Mouse (Mus musculus) kidney, adult 2 months (tissue): ENCODE results near the gene Knl1. TPM values are rescaled to one million over a fixed set of nuclear protein-coding genes. Genes with fewer than 3 reads are reported as not detected.

Experiments used
- DNase-seq: peaks from one replicate; pipeline ENCODE4 v3.0.0; 2021
- H3K27ac ChIP-seq: fragments of 200-500 bp; 2 replicates; pipeline ENCODE4 v1.5.1; 2012; ENCODE audit warnings: low read depth, low read length, control low read depth, inconsistent platforms; ENCODE audit not compliant: insufficient read depth
- H3K27me3 ChIP-seq: fragments of 200-500 bp; replicated peaks from 2 replicates; pipeline ENCODE4 v1.6.1; 2012; ENCODE audit warnings: mild to moderate bottlenecking, moderate library complexity, low read length, inconsistent platforms; ENCODE audit not compliant: control insufficient read depth, insufficient read depth
- H3K36me3 ChIP-seq: fragments of 200-500 bp; 2 replicates; pipeline ENCODE4 v1.6.1; 2012; ENCODE audit warnings: mild to moderate bottlenecking, moderate library complexity, low read length, inconsistent platforms; ENCODE audit not compliant: control insufficient read depth, insufficient read depth
- H3K4me1 ChIP-seq: fragments of 200-500 bp; 2 replicates; pipeline ENCODE4 v1.6.1; 2011; ENCODE audit warnings: low read length; ENCODE audit not compliant: control insufficient read depth, insufficient read depth
- H3K4me3 ChIP-seq: fragments of 200-500 bp; 2 replicates; pipeline ENCODE4 v1.5.1; 2011; ENCODE audit warnings: mild to moderate bottlenecking, low read depth, low read length, control low read depth; ENCODE audit not compliant: insufficient read depth
- CTCF ChIP-seq: fragments of 200-500 bp; conservative IDR thresholded peaks from 2 replicates; pipeline ENCODE4 v1.5.1; 2011; ENCODE audit warnings: low read depth, mild to moderate bottlenecking, control low read depth, low read length, moderate library complexity, mixed read lengths; ENCODE audit not compliant: insufficient read depth, insufficient read length
- POLR2A ChIP-seq: fragments of 200-500 bp; IDR thresholded peaks from one replicate; pipeline ENCODE4 v1.6.1; 2011; ENCODE audit warnings: low read depth, low read length, control low read depth
- WGBS: fragments of 180-500 bp; shearing (Covaris S2); methylation state at CpG from one replicate; pipeline ENCODE4 v1.1.7; 2018; 5-methylcytosine and 5-hydroxymethylcytosine counted together
- polyA plus RNA-seq: library from polyadenylated mRNA; depleted of rRNA; stranded (reverse); fragments of >200 nt; gene quantifications from 2 replicates; pipeline ENCODE4 v1.2.3, GENCODE M21; 2012; rRNA removed

The Knl1 gene
- polyA plus RNA-seq, 1 experiment: 0.05 TPM

- no peak for DNase-seq
- TF ChIP-seq POLR2A: no peak
- TF ChIP-seq CTCF: no peak
- Histone ChIP-seq H3K27me3 (no peaks in the 10 kb centered on the region), H3K36me3 (peaks cover 10% of the 10 kb centered on the region), H3K4me3 (no peak overlapping the region), H3K27ac (no peak overlapping the region), H3K4me1 (no peaks in the 10 kb centered on the region)
- WGBS: 81% methylated on average over 6 of the region's 6 CpGs
Observed at GRCm38 (mm10) chr2:119146435-119146834, 99.5 kb downstream of the Knl1 start.

- Histone ChIP-seq H3K27me3 (no peaks in the 10 kb centered on the region), H3K27ac (no peak overlapping the region), H3K36me3 (peaks cover 10% of the 10 kb centered on the region), H3K4me3 (no peak overlapping the region), H3K4me1 (no peaks in the 10 kb centered on the region)
- TF ChIP-seq POLR2A (no peak), CTCF (no peak)
- WGBS: 72% methylated on average over 22 of the region's 22 CpGs
- DNase-seq: no peak
Observed at GRCm38 (mm10) chr2:119147160-119147678, 100.3 kb downstream of the Knl1 start.

- Histone ChIP-seq H3K4me3 (no peak overlapping the region), H3K27me3 (no peaks in the 10 kb centered on the region), H3K4me1 (no peaks in the 10 kb centered on the region), H3K27ac (no peak overlapping the region), H3K36me3 (peaks cover 10% of the 10 kb centered on the region)
- TF ChIP-seq CTCF (no peak), POLR2A (no peak)
- DNase-seq: no peak
- WGBS: 77% methylated on average over 8 of the region's 8 CpGs
Observed at GRCm38 (mm10) chr2:119147775-119148174, 100.9 kb downstream of the Knl1 start.

- H3K27ac ChIP-seq: no peak overlapping the region
- peaks cover 4% of the 10 kb centered on the region; the same call in 1 of the 2 replicates for H3K36me3 ChIP-seq
- peaks cover 6% of the 10 kb centered on the region for H3K4me1 ChIP-seq
- no peaks in the 10 kb centered on the region for H3K27me3 ChIP-seq
- 76% methylated on average over 6 of the region's 6 CpGs for WGBS
- no peak overlapping the region for H3K4me3 ChIP-seq
- DNase-seq: no peak
- no peak for TF ChIP-seq CTCF
- no peak for TF ChIP-seq POLR2A
Observed at GRCm38 (mm10) chr2:119152255-119152654, 105.3 kb downstream of the Knl1 start.

GRCm38 (mm10) chr2:119154683-119155082 is 107.8 kb downstream of the Knl1 start:
- peaks cover 6% of the 10 kb centered on the region for H3K4me1 ChIP-seq
- H3K4me3 ChIP-seq: no peak overlapping the region
- no peak for TF ChIP-seq CTCF
- TF ChIP-seq POLR2A: no peak
- H3K27ac ChIP-seq: no peak overlapping the region
- DNase-seq: no peak
- WGBS: 85% methylated on average over 2 of the region's 2 CpGs
- H3K36me3 ChIP-seq: 0 out of 2 replicates have a peak, but pooled peaks cover 1% of the 10 kb centered on the region
- H3K27me3 ChIP-seq: no peaks in the 10 kb centered on the region

Other genes with a start within 250 kb of the Knl1 start
- gene Knstrn, start 233.1 kb upstream of the Knl1 start, polyA plus RNA-seq: 0.56 and 0.61 TPM in 2 replicates
- gene Ivd, start 185.2 kb upstream of the Knl1 start, polyA plus RNA-seq: 215 and 219 TPM in 2 replicates
- 17.5 and 19.9 TPM in 2 replicates for gene Bahd1, start 146.7 kb upstream of the Knl1 start, polyA plus RNA-seq
- gene Chst14, start 120.6 kb upstream of the Knl1 start, polyA plus RNA-seq: 7.4 and 8.0 TPM in 2 replicates
- 9.5 and 11.9 TPM in 2 replicates for gene Ccdc32, start 17.7 kb upstream of the Knl1 start, polyA plus RNA-seq
- gene Rpusd2, start 12.3 kb upstream of the Knl1 start, polyA plus RNA-seq: 3.6 and 4.0 TPM in 2 replicates
- gene Rad51, start 65.7 kb downstream of the Knl1 start, polyA plus RNA-seq: 0.99 and 1.2 TPM in 2 replicates
- 23.6 and 25.9 TPM in 2 replicates for gene Rmdn3, start 109.9 kb downstream of the Knl1 start, polyA plus RNA-seq
- gene Gchfr, start 120.7 kb downstream of the Knl1 start, polyA plus RNA-seq: 124 and 144 TPM in 2 replicates
- gene Gm14137, start 127.4 kb downstream of the Knl1 start, polyA plus RNA-seq: 0.05 and 0.15 TPM in 2 replicates
- gene Zfyve19, start 161.5 kb downstream of the Knl1 start, polyA plus RNA-seq: 39.1 and 43.2 TPM in 2 replicates
- gene Dnajc17, start 161.7 kb downstream of the Knl1 start, polyA plus RNA-seq: 3.4 and 4.6 TPM in 2 replicates
- gene Ppp1r14d, start 182.8 kb downstream of the Knl1 start, polyA plus RNA-seq: 1.6 and 1.9 TPM in 2 replicates
- 86.7 and 91.1 TPM in 2 replicates for gene Spint1, start 190.2 kb downstream of the Knl1 start, polyA plus RNA-seq
- 5.9 and 7.8 TPM in 2 replicates for gene Rhov, start 224.2 kb downstream of the Knl1 start, polyA plus RNA-seq
- gene Vps18, start 241.6 kb downstream of the Knl1 start, polyA plus RNA-seq: 24.0 and 27.4 TPM in 2 replicates